Mouse (Mus musculus): ENCODE results near the gene Susd1.

Susd1 gene

DNA sequence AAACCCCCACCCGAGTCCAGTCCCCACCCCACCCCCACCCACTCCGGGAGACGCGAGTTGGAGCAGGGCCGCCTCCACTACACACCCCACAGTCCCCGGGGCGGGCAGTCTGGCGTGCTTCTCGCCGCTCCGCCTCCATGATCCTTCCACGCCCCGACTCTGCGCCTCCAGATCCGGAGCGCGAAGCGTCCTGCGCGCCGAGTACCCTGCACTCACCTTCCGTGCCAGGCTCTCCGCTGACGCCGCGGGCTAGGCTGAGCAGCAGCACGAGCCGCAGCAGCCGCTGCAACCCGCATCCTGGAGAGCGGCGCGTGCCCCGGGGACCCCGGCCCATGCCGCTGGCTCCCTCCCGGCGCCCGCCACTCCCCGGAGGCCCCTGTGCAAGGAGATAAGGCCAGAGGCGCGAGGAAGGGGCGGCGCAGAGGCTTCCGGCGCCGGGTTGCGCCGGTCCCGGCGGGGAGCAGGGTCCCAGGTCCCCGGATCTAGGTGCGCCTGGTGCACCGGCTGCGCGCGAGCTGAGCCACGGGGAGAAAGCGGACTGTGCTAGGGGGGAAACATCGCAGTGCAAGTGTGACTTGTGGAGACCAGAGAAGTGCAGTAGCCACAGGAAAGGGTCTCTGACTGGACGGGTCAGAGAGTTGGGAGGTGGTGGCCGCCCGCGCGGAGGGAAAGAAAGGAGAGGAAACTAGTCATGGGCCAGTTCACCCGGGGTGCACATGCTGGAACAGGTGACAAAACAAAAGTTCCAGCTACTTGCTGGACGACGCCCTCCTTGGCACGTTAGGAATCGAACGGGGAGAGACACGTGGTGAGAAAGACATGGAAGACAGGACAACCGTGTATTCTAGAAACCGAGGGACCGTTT, at the start of gene Susd1:
TSS of gene Susd1 (minus strand) at position 644 of the 865 bp plus-strand sequence.
- DNase-seq (ENCODE audit: low spot score), result peak; percentile 71

DNA sequence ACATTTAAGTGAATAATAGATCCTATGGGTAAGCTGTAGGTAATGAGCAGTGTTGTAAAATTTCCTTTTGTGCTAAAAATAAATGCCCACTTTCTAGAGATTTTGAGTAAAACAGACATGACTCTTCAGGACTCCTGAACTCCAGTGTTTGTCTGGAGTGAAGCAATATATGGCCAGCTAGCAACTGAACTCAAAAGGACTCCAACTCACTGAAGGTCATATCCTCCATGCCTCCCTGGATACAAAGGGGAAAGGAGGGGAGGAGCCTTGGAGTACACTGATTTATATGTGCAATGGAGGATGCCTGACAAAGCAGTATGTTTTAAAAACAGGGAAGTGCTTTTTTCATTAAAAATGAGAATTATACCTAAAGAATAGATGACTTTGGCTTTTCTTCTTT, 32.9 kb upstream of the Susd1 start:
- DNase-seq (ENCODE audit: low spot score), result no peak

DNA sequence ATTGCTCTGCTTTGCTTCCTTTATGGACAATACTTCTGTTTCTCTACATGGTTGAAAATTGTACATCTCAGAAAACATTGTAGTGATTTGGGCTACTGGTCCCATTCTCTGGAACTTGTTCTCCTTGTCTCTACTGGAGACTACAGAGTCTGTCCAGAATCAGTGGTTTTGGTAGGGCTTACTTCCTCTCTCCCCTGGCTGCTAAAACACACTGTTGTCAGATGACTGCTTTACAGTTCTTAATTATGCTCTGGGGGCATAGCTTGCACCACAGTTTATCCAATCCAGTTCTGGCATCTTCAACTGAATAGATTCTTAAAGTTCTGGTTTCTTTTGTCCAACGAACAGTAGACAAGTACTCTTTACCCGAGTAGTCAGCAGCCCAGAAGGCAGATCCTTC, 27.0 kb upstream of the Susd1 start:
- no peak for DNase-seq (ENCODE audit: low spot score)

DNA sequence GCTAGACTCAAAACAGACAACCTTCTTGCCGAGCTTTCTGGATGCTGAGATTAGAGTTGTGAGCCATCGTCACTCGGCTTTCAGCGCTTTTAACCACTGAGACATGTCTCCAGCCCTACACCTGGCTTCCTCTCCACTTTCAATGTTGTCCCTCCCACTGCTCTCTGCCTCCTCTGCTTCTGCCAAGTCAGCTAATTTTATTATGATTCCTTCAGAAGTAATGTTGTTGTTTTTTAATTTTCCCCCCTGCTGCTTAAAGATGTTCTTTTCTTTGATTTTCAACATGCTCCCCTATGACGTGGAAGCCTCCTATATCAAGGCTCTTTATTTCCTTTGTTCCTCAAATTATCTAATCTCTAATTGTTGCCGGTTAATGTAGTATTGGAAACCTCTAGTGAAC, 26.2 kb upstream of the Susd1 start:
- no peak for DNase-seq (ENCODE audit: low spot score)

DNA sequence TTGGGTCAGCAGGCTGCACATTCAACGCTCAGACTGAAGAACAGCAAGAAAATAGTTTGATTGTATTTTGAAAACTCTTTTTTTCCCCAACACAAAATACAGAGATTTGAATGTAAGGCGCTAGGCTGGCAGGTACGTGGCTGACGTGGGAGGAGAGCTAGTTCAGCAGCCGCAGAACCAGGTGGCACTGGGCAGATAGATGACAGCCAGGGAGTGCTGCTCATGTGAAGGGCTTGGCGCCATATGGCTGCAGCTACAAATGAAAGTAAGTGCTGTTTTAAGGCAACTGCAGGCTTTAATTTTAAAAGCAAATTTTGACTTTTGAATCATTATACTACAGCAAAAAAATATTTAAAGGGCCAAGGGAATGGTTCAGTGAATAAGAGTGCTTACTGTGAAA, 24.1 kb upstream of the Susd1 start:
- no peak for DNase-seq (ENCODE audit: low spot score)

DNA sequence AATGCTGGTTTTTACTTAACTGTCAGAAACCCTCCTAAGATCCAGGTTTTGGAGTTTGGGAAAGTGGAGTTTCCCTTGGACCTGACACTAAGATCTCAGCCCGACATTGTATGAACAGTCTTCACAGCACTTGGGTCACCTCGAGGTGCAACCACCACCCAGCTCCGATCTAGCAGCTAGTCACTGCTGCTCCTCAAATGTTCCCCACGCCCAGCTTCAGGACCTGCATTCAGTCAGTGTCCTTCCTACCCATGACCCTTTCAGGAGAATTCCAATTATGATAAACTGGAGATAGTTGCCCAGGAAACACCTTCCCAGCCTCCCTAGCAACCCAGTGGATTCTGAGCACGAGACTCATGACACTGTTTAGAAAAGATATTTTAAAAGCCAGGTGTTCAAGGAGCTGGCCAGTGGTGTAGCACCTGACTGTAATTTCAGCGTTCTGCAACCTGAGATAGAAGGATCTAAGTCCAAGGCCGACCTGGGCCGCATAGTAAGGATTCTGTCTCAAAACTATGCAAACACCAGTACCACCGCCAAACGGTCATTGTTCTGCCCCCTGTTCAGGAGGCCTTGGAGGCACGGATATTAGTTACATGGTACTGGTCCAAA, 22.8 kb upstream of the Susd1 start:
- no peak for DNase-seq (ENCODE audit: low spot score)

DNA sequence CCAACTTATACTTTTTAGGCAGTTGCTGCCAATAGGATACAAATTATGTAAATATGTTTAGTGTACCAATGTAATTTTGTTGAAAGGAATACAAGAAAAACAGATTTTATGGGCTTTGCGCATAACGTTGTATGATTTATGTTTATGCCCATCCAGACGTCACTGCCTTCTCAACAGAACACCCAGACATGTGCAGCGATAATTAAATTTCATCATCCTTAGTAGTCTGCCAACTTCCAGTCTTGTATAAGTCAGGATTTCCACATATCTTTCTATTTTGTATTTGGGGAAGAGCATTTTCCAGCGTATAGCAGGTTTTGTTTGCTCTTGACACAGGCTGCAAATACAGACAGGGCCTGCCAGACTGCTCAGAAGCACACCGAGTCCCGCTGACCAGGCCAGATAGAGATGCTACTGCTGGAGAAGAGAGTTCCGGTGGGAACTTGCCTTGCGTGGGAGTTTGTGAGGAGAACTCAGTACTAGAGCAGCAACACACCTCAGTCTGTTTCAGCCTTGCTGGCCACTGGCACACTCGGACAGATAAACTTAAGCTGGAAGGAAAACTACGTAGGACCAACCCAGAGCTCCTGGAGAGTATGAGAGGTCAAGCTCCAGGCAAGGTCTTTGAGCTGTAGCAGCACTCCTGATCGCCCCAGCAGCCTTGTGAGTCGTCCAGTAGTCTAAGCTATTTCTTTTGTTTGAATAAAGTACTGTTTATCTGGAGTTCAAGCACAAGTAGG, 21.0 kb upstream of the Susd1 start:
- no peak for DNase-seq (ENCODE audit: low spot score)

DNA sequence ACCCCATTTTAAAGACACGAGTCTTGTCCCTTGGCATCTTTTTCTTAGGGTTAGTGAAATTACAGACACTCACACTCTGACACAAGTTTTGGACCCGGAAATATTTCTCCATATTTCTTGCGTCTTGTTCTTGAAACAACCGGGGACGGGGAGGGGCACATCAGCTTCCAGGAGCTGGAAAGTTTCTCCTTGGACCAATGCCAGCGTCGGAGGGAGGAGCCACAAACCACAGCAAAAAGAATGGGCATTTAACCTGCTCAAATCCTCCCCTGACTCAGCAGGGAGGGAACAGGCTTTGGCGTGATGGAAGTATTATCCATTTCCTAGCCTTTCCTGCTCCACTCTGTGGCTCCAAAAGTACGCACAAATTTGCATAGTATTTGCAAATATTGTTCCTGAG, 19.5 kb upstream of the Susd1 start:
- no peak for DNase-seq (ENCODE audit: low spot score)

DNA sequence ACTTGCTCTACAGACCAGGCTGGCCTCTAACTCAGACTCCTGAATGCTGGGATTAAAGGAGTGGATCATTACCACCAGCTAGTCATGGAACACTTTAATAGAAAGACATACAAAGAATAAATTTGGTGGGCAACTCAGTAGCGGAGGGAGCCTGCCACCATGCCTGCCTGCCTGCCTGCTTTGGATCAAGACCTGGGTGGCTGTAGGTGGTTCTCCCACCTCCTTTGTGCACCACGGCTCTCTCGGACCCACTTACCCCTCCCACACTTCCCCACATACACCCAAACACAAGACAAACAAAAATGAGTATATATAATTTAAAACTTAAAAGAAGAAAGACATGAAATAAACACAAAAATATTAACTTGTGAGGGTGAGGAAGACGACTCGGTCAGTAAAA, 18.7 kb upstream of the Susd1 start:
- no peak for DNase-seq (ENCODE audit: low spot score)

DNA sequence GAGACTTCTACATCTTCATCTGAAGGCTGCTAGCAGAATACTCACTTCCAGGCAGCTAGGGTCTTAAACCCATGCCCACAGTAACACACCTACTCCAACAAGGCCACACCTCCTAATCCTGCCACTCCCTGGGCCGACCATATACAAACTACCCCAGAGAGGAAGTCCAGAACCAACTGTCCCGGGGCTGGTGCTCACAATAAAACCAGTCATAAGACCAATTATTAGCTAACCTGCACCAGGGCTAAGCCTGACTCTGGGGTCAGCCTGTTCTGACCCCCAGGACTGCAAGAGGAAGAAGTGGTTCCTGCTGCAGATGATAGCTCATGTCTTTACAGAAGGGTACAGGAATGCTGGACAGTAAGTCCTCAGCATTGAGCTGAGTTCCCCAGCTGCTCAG, 17.0 kb upstream of the Susd1 start:
- DNase-seq (ENCODE audit: low spot score), result no peak

DNA sequence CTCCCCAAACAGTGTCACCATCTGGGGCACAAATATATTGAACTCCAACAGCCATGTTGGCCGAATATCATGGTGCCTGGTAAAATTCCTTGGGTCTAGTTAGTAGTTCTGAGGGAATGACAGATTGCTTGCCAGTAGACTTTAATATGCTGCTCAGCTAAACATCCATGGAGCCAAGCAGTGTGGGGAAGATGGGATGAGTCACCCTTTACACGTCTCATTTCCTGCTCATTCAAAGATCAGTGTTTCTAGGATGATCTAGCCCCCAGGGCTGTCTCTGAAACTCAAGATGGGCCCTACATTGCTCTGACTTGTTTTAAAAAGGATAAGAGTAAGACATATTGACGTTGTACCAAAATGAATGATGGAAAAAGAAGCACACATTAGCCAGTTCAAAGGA, 15.6 kb upstream of the Susd1 start:
- no peak for DNase-seq (ENCODE audit: low spot score)

DNA sequence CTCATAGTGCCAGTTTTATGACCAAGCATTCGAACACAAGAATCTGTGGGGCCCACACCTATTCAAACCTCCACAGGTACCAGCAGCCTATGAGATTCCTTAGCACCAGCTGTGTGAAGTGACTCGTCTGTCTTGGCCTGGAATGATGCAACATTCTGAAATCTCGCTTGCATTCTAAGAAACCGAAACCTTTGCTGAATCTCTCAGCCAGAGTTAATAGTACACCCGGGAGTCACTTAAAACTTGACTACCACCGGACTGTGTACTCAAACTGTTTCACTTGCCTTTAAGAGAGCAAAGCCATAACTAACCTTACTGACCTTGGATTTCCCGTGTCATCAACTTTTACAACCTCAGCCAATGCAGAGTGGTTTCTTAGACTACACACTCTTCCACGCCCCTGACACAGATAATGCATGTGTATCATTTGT, 14.1 kb upstream of the Susd1 start:
- no peak for DNase-seq (ENCODE audit: low spot score)

DNA sequence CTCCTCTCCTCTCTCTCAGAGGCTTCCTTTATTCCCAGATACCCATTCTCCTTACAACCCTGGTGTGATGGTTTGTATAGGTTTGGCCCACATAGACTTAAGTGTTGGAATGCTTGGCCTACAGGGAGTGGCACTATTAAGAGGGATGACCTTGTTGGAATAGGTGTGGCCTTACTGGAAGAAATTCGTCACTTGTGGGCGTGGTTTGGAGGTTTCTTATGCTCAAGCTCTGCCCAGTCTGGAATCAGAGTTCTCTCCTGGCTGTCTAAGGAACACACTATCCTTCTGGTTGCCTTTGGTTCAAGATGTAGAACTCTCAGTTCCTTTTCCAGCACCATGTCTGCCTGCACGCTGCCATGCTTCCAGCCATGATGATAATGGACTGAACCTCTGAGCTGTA, 12.5 kb upstream of the Susd1 start:
- no peak for DNase-seq (ENCODE audit: low spot score)

DNA sequence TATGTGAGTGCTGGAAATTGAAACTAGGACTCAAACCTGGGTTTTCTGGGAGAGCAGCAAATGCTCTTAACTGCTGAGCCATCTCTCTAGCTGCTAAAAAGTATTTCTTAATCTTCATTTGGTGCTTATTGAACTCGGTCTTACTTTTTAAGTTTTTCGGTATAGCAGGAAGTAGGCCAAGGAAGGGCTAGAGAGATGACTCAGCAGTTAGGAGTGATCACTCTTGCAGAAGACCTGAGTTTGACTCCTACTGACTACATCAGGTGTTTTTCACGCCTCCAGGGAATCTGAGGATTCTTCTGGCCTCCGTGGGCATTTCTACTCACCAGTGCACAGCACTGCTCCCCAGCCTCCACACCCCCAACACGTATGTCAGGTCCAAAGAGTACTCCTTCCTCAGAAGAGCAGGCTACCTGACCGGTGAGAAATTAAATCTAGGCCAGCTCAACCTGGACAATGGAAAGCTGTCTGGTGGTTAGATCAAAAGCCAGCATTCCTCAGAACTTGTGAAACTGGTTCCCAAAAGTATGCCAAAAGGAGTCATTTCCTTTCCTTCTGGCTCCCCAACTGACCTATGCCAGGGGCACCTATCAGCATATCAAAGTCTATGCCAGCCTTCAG, 11.9 kb upstream of the Susd1 start:
- no peak for DNase-seq (ENCODE audit: low spot score)

DNA sequence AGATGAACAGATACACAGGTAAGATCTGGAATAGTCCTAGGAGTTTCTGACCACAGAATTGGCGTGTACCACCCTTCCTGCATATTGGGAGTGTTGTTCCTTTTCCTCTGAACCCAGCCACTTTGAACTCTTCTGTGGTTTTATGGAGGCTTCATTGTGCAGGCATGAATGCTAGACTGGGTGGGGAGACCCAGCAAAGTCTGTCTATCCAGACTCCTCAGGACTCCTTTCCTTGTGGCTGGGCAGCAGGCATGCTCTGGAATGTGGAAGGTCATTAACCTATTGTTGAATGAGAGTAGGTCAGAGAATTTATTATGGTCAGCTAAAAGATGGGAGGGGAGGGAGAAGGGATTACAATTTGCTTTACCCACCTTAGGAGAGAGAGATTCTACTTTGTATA, 8.9 kb upstream of the Susd1 start:
- DNase-seq (ENCODE audit: low spot score), result peak; percentile 48

DNA sequence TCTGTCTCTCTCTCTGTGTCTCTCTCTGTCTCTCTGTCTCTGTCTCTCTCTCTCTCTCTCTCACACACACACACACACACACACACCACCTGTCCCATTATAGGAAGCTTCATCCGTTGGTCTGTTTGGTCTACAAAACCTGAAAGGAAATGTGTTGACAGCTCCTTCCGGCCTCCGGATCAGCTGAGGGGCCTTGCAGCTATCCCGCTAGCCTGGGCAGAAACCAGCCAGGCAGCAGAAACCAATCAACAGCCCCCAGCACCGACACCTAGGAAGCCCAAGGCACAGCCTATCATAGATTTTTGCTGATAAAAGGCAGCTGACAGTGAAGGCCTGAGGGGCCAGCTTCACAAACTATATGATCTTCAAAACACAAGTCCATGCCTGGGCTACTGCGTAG, 7.1 kb upstream of the Susd1 start:
- DNase-seq (ENCODE audit: low spot score), result no peak

DNA sequence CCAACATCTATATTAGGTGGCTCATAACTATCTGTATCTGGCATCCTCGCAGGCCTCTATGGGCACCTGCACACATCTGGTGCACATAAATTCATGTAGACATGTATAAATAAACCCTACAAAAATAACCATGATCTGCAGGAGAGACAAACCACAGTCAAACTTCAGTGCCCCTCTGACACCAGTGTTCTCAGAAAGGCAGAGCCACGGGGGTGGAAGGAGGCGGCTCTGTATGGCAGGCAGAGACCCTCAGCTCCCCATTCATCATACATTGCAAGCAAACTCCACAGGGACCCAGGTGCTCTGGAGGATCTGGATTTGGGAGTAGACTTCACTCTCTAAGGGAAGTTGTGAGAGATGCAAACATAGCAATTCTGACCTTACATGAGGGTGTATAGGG, 6.6 kb upstream of the Susd1 start:
- no peak for DNase-seq (ENCODE audit: low spot score)

DNA sequence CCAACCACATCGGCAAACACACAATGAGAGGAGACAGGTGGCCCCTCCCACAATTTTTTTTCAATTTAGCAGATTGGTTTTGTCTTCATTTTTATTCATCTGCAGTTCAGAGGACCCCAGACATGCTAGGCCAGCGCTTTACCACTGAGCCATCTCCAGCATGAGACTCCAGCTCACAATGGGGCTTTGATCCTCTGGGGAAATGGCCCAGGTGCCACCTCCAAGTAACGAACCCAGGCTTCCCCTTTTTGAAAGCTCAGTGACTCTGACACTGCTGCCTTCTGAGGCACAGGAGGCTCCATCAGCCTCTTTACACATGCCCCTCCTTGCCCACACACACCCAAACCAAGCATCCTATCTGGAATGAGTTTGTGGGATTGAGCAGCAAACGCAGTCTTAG, 5.7 kb upstream of the Susd1 start:
- DNase-seq (ENCODE audit: low spot score), result no peak

DNA sequence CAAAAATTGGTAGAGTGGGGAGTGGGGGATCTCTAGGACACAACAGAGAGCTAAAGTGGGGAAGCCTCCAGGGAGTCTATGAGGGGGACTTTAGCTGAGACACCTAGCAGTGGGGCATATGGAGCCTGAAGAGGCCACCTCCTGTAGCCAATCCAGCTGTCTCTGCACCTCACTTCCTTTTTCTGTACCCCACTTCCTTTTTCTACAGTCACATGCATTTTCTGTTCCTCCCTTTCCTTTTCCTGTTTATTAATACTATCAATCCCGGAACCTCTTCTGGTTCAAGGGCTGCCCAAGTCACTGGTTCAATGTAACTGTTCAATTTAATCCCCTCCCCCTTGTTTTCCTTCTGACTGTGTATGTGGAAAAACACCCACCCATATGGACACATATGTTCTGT, 2.8 kb upstream of the Susd1 start:
- no peak for DNase-seq (ENCODE audit: low spot score)

DNA sequence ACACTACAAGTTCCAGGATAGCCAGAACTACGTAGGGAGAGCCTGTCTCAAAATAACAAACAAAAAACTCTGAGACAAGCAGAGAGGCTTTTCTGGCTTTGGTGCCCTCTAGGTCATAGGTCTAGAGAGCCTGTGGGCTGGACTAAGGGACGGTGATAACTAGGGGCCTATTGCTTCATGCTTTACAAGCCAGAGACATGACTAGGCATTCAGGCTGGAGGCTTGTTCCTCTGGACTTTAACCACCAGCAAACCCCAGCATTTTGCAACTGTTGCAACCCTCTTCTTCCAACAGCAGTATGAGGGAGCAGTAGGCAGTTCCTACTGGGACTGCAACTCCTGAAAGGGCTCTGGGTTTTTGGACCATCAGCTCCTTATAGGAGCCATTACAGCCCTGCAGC, 1.5 kb upstream of the Susd1 start:
- DNase-seq (ENCODE audit: low spot score), result no peak

DNA sequence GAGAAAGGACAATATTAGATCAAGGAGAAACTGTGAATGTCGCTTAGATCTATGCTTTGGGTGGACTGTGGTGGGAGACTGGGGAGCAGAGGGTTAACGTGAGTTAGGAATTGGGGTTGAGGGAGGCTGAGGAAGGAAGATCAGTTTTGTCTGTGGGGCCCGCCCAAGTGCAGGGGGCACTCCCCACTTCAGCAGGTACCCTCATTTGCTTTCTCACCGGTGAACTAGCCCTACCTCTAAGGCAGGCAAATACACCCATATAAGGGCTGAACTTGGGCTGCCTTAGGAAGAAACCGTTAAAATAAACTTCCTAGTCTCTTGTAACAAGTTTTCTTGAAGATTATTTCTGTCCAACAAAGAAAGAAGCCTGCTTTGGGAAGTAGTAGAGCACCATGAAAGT, 608 bp upstream of the Susd1 start:
- no peak for DNase-seq (ENCODE audit: low spot score)

DNA sequence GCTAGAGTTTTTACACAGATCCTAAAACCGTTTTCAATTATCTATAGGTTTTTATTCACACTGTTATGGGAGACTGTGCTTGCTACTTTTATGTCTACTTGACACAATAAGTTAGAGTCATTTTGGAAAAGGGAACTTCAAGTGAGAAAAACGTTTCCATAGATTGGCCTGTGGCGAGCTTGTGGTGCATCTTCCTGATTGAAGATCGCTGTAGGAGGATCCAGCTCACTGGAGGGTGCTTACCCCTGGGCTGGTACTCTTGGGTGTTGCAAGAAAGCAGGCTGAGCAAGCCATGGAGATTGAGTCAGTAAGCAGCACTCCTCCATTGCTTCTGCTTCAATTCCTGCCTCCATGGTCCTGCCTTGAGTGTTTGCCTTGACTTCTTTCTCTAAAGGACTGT, 2.5 kb downstream of the Susd1 start:
- no peak for DNase-seq (ENCODE audit: low spot score)

DNA sequence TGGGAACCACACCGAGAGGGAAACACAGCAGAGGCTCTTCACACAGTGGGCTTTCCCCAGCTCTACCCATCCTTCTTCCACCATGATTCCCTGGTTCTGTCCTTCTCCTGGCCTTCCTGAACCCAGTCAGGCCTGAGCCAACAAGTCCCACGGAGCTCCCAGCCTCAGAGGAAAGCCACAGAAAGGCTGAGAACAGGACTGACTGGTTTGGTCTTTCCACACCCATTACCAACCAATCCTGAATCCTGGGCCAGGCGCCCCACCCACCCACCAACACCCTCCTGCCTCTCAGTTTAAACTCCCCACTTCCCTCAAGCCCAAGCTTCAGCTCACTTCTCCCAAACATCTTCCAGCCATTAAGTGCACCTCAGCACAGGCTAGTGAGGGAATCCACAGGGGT, 4.4 kb downstream of the Susd1 start:
- no peak for DNase-seq (ENCODE audit: low spot score)

Measured in embryo, embryonic 10 days (tissue).